Mouse (Mus musculus) forebrain, postnatal 0 days (tissue): ENCODE results near the gene Hhat. TPM values are rescaled to one million over a fixed set of nuclear protein-coding genes. Genes with fewer than 3 reads are reported as not detected.

Source experiments
- ATAC-seq: fragments of 200-750 bp; cut with Nextera tagmentation; 2 replicates; pipeline ENCODE4 v1.8.0; 2017; ENCODE audit warnings: mild to moderate bottlenecking, moderate library complexity
- DNase-seq: peaks from one replicate; pipeline ENCODE4 v3.0.0-alpha.2; 2015
- H3K27ac ChIP-seq: fragments of 300-500 bp; sonication (generic); 2 replicates; pipeline ENCODE4 v1.5.1; 2014; ENCODE audit warnings: low read depth, mild to moderate bottlenecking, antibody characterized with exemption, low read length, moderate library complexity, mixed read lengths
- H3K27me3 ChIP-seq: fragments of 300-500 bp; sonication (generic); 2 replicates; pipeline ENCODE4 v1.6.1; 2014; ENCODE audit warnings: mild to moderate bottlenecking, low read length, mixed read lengths; ENCODE audit not compliant: insufficient read depth
- H3K36me3 ChIP-seq: fragments of 300-500 bp; sonication (generic); 2 replicates; pipeline ENCODE4 v1.6.1; 2014; ENCODE audit warnings: mild to moderate bottlenecking, moderate library complexity; ENCODE audit not compliant: insufficient read depth
- H3K4me1 ChIP-seq: fragments of 300-500 bp; sonication (generic); 2 replicates; pipeline ENCODE4 v1.6.1; 2014; ENCODE audit warnings: antibody characterized with exemption; ENCODE audit not compliant: insufficient read depth
- H3K4me2 ChIP-seq: fragments of 300-500 bp; sonication (generic); 2 replicates; pipeline ENCODE4 v1.6.1; 2014; ENCODE audit warnings: low read depth, mild to moderate bottlenecking, moderate library complexity
- H3K4me3 ChIP-seq: fragments of 300-500 bp; sonication (generic); 2 replicates; pipeline ENCODE4 v1.5.1; 2014; ENCODE audit warnings: low read depth, low read length, mixed read lengths
- H3K9ac ChIP-seq: fragments of 300-500 bp; sonication (generic); 2 replicates; pipeline ENCODE4 v1.6.1; 2014; ENCODE audit warnings: mild to moderate bottlenecking
- H3K9me3 ChIP-seq: fragments of 300-500 bp; sonication (generic); 2 replicates; pipeline ENCODE4 v1.6.1; 2016; ENCODE audit warnings: low read length
- CTCF ChIP-seq: sonication (generic); IDR thresholded peaks from 2 replicates; pipeline ENCODE4 v1.5.1; 2016; ENCODE audit warnings: antibody characterized with exemption, control low read depth, low read depth
- WGBS: fragments of 180-500 bp; shearing (Covaris S2); extraction: QIAGEN DNeasy Blood & Tissue Kit; methylation state at CpG from one replicate; pipeline ENCODE4 v1.1.7; 2014; 5-methylcytosine and 5-hydroxymethylcytosine counted together
- polyA plus RNA-seq: library from polyadenylated mRNA; unstranded; fragments of >200 nt; fragmentation: Nextera tagmentation; extraction: Ambion mirVana; gene quantifications from 2 replicates; pipeline ENCODE4 v1.2.1, GENCODE M21; 2015
- total RNA-seq: library from RNA; depleted of rRNA; stranded (reverse); fragments of >200 nt; gene quantifications from 2 replicates; pipeline ENCODE4 v1.2.3, GENCODE M21; 2014

Hhat gene
- total and polyA plus RNA-seq, 2 experiments from 2014 or later: 1.8 to 2.6 TPM

DNA sequence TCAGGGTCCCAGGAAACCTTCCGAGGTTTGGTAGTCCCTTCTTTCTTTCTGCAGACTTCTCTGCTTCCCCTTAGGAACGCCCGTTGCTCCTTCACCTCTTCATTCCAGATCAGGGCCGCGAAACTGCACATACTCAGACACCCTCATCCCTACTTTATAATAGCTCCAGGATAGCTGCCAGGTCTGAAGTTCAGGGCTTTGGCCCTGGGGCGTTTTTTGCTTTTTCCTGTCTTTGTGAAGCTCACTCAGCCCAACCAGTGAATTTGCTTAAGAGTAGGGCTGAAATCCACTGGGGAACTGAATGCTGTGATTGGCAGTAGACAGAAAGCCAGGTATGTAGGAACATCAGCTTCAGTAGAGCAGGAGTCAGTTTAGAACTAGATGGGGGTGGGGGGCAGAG, 293.5 kb downstream of the Hhat start:
- WGBS: 74% methylated on average over 6 of the region's 6 CpGs

DNA sequence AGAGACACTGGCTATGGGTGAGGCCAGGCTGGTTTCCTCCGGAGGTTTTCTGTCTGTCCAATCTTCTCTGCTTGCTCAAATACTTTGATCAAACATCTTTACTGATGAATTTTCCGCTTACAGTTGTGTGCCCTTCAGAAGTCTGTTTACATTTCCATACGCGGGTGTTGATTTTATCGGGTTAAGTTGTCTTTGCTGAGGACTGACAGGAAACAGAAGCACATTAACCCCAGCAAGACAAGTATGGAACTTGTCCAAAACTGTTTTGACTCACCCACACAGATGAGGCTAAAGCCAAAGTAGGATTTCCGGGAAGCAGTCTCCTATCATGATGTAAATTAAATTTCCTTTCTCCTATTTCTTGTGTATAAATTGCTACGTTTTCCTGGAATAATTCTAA, 294.3 kb downstream of the Hhat start:
- TF ChIP-seq CTCF: no peak
- no peak overlapping the region for H3K27ac ChIP-seq
- no peak overlapping the region for H3K4me2 ChIP-seq
- WGBS: 68% methylated on average over 7 of the region's 7 CpGs
- no peaks in the 10 kb centered on the region for H3K27me3 ChIP-seq
- H3K36me3 ChIP-seq: no peaks in the 10 kb centered on the region
- ATAC-seq: no peak
- DNase-seq: no peak
- H3K9me3 ChIP-seq: no peaks in the 10 kb centered on the region
- no peaks in the 10 kb centered on the region for H3K4me1 ChIP-seq
- no peak overlapping the region for H3K9ac ChIP-seq
- no peak overlapping the region for H3K4me3 ChIP-seq

More for the DNA sequence above, 293.5 kb downstream of the Hhat start:
- H3K9me3 ChIP-seq: no peaks in the 10 kb centered on the region
- ATAC-seq: no peak
- no peak overlapping the region for H3K9ac ChIP-seq
- DNase-seq: no peak
- H3K4me1 ChIP-seq: no peaks in the 10 kb centered on the region
- no peaks in the 10 kb centered on the region for H3K27me3 ChIP-seq
- no peaks in the 10 kb centered on the region for H3K36me3 ChIP-seq
- TF ChIP-seq CTCF: no peak
- no peak overlapping the region for H3K27ac ChIP-seq
- H3K4me2 ChIP-seq: no peak overlapping the region
- no peak overlapping the region for H3K4me3 ChIP-seq

DNA sequence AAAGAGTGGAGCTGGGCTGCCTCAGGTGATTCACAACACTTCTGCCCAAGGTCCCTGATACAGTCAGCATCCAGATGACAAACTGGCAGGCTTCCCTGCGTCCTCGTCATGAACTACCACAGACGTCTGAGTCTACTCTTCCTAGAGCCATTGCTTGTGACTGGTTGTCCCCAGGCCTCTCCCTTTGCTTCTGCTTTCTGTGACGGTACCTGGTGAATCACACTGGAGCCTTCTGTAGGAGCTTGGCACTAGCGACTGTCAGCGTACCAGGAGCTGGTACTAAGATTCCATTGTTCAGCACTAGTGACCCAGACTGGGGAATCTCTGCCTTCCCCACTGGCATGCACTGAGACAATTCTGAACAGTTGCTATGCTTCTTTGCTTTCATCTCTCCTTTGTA, 297.9 kb downstream of the Hhat start:
- no peak for DNase-seq
- no peak for ATAC-seq
- Histone ChIP-seq H3K9me3 (no peaks in the 10 kb centered on the region), H3K4me2 (no peak overlapping the region), H3K36me3 (no peaks in the 10 kb centered on the region), H3K27me3 (no peaks in the 10 kb centered on the region), H3K27ac (no peak overlapping the region), H3K4me1 (no peaks in the 10 kb centered on the region), H3K9ac (no peak overlapping the region), H3K4me3 (no peak overlapping the region)
- WGBS: 88% methylated on average over 6 of the region's 6 CpGs
- no peak for TF ChIP-seq CTCF

DNA sequence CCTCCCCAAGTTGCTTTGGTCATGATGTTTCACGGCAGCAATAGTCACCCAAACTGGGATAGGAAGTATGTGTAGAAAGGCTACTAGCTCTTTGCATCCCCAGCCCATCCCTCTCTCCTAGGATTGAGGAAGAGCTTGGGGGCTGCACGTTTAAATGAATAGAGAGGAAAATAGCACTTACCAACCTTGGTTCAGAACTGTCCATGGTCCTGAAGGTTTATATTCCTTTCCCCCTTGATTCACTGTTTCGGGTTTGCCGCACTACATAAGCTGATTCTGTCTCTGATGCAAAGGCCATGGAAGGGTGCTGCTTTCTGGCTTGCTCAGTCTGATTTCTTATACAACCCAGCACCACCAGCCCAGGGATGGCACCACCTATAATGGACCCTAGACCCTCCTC, 298.7 kb downstream of the Hhat start:
- no peaks in the 10 kb centered on the region for H3K27me3 ChIP-seq
- no peak for DNase-seq
- no peaks in the 10 kb centered on the region for H3K9me3 ChIP-seq
- no peaks in the 10 kb centered on the region for H3K36me3 ChIP-seq
- no peak overlapping the region for H3K4me2 ChIP-seq
- no peak overlapping the region for H3K27ac ChIP-seq
- H3K4me3 ChIP-seq: no peak overlapping the region
- no peak for ATAC-seq
- H3K4me1 ChIP-seq: no peaks in the 10 kb centered on the region
- WGBS: 63% methylated on average over 4 of the region's 4 CpGs
- no peak overlapping the region for H3K9ac ChIP-seq
- no peak for TF ChIP-seq CTCF

- 76% methylated on average over 4 of the region's 4 CpGs for WGBS
- TF ChIP-seq CTCF: no peak
- no peak overlapping the region for H3K27ac ChIP-seq
- no peak overlapping the region for H3K4me2 ChIP-seq
- no peaks in the 10 kb centered on the region for H3K36me3 ChIP-seq
- H3K9ac ChIP-seq: no peak overlapping the region
- H3K9me3 ChIP-seq: no peaks in the 10 kb centered on the region
- H3K4me1 ChIP-seq: no peaks in the 10 kb centered on the region
- ATAC-seq: no peak
- H3K27me3 ChIP-seq: no peaks in the 10 kb centered on the region
- no peak for DNase-seq
- H3K4me3 ChIP-seq: no peak overlapping the region
Observed at GRCm38 (mm10) chr1:192463732-192464131, 307.3 kb downstream of the Hhat start.

DNA sequence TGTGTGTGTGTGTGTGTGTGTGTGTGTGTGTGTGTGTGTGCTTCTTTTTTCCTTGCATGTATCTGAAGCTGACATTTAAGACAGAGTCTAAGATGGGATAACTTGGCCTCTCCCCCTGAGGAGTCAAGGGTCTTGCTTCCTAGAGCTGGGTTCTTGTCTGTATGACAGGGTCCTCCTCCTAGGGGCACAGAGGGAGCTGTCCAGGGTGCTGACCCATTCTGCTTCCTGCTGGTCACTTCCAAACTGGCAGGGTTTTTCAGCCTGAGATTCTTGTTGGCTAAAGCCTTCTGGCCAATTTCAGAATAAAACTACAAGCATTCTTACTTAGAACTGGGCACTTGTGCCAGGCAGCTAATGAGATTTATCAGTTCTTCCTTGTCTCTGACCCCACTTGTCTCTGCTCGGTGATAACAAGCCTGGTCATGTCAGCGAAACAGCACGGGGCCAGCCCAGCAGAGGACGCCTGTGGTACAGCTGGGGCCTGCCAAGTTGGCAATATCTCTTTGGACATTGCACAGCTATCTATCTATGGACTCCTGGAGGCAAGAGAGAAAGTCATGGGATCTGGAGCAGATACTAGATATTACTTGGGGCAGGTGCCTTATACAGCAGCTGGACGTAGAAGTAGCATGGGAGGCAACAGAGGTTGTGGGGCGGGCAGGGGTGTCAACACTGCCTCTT, 313.4 kb downstream of the Hhat start:
- Histone ChIP-seq H3K9me3 (no peaks in the 10 kb centered on the region), H3K4me3 (no peak overlapping the region), H3K4me2 (no peak overlapping the region), H3K9ac (no peak overlapping the region), H3K4me1 (no peaks in the 10 kb centered on the region), H3K36me3 (no peaks in the 10 kb centered on the region), H3K27ac (no peak overlapping the region), H3K27me3 (no peaks in the 10 kb centered on the region)
- TF ChIP-seq CTCF: no peak
- DNase-seq: no peak
- ATAC-seq: no peak
- WGBS: 82% methylated on average over 6 of the region's 6 CpGs

DNA sequence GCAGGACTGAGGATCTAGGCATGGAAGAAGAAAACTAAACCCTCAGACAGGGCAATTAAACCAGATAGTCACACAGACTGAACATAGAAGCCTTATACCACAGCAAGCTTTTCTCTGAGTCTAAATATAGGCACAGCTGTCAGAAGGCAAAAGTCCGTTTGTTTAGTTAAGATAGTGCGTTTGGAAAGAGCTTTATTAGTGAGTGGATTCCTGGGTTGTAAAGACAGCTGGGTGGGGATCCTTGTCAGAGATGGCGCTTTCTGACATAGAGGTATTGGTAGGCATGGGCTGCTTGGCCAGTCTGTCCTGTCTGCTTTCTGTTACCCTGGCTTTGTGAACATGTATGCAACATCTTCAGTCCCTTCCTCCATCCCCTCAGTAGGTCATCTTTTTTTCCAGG, 314.0 kb downstream of the Hhat start:
- Histone ChIP-seq H3K4me1 (no peaks in the 10 kb centered on the region), H3K9me3 (no peaks in the 10 kb centered on the region), H3K36me3 (no peaks in the 10 kb centered on the region), H3K4me2 (no peak overlapping the region), H3K27me3 (no peaks in the 10 kb centered on the region), H3K27ac (no peak overlapping the region), H3K9ac (no peak overlapping the region), H3K4me3 (no peak overlapping the region)
- whole genome bisulfite sequencing: 63% methylated on average over 3 of the region's 3 CpGs
- no peak for TF ChIP-seq CTCF
- DNase-seq: no peak
- ATAC-seq: no peak
